Mouse (Mus musculus) heart, postnatal 0 days (tissue): Measurements from ENCODE around the gene Sertad3. TPM values are rescaled to one million over a fixed set of nuclear protein-coding genes. Genes with fewer than 3 reads are reported as not detected.

Experiments used
- ATAC-seq: fragments of 200-750 bp; cut with Nextera tagmentation; 2 replicates; pipeline ENCODE4 v1.8.0; 2017; ENCODE audit warnings: low read depth, moderate number of reproducible peaks, moderate library complexity; ENCODE audit not compliant: insufficient read depth
- DNase-seq: peaks from one replicate; pipeline ENCODE4 v3.0.0-alpha.2; 2016; ENCODE audit warnings: low spot score
- H3K27ac ChIP-seq: fragments of 300-500 bp; sonication (generic); 2 replicates; pipeline ENCODE4 v1.5.1; 2014; ENCODE audit warnings: low read depth, mild to moderate bottlenecking
- H3K27me3 ChIP-seq: fragments of 300-500 bp; sonication (generic); 2 replicates; pipeline ENCODE4 v1.6.1; 2014; ENCODE audit warnings: low read length, mixed read lengths; ENCODE audit not compliant: control insufficient read depth, insufficient read depth
- H3K36me3 ChIP-seq: fragments of 300-500 bp; sonication (generic); replicated peaks from 2 replicates; pipeline ENCODE4 v1.6.1; 2014; ENCODE audit warnings: low read length, mixed read lengths; ENCODE audit not compliant: control insufficient read depth, insufficient read depth
- H3K4me1 ChIP-seq: fragments of 300-500 bp; sonication (generic); 2 replicates; pipeline ENCODE4 v1.6.1; 2014; ENCODE audit warnings: antibody characterized with exemption; ENCODE audit not compliant: control insufficient read depth, insufficient read depth
- H3K4me2 ChIP-seq: fragments of 300-500 bp; sonication (generic); 2 replicates; pipeline ENCODE4 v1.6.1; 2014; ENCODE audit warnings: low read depth, mild to moderate bottlenecking, low read length, moderate library complexity
- H3K4me3 ChIP-seq: fragments of 300-500 bp; sonication (generic); 2 replicates; pipeline ENCODE4 v1.5.1; 2014; ENCODE audit warnings: low read depth, low read length
- H3K9ac ChIP-seq: fragments of 300-500 bp; sonication (generic); replicated peaks from 2 replicates; pipeline ENCODE4 v1.6.1; 2014; ENCODE audit warnings: low read depth, low read length, mixed read lengths
- H3K9me3 ChIP-seq: fragments of 300-500 bp; sonication (generic); replicated peaks from 2 replicates; pipeline ENCODE4 v1.6.1; 2016; ENCODE audit warnings: low read length; ENCODE audit not compliant: control insufficient read depth
- CTCF ChIP-seq: IDR thresholded peaks from 2 replicates; pipeline ENCODE4 v1.5.1; 2016; ENCODE audit warnings: antibody characterized with exemption, control low read depth, low read depth
- EP300 ChIP-seq: IDR thresholded peaks from 2 replicates; pipeline ENCODE4 v1.6.1; 2016; ENCODE audit warnings: antibody characterized with exemption, low read depth
- WGBS: fragments of 180-500 bp; shearing (Covaris S2); extraction: QIAGEN DNeasy Blood & Tissue Kit; methylation state at CpG from one replicate; pipeline ENCODE4 v1.1.7; 2014; 5-methylcytosine and 5-hydroxymethylcytosine counted together
- polyA plus RNA-seq: library from polyadenylated mRNA; unstranded; fragments of >200 nt; fragmentation: Nextera tagmentation; extraction: Ambion mirVana; gene quantifications from 2 replicates; pipeline ENCODE4 v1.2.1, GENCODE M21; 2015
- total RNA-seq: library from RNA; depleted of rRNA; stranded (reverse); fragments of >200 nt; gene quantifications from 2 replicates; pipeline ENCODE4 v1.2.3, GENCODE M21; 2014; ENCODE audit warnings: low replicate concordance

Sertad3 gene
- total and polyA plus RNA-seq, 2 experiments from 2014 or later, result 11.4 to 16.9 TPM

DNA sequence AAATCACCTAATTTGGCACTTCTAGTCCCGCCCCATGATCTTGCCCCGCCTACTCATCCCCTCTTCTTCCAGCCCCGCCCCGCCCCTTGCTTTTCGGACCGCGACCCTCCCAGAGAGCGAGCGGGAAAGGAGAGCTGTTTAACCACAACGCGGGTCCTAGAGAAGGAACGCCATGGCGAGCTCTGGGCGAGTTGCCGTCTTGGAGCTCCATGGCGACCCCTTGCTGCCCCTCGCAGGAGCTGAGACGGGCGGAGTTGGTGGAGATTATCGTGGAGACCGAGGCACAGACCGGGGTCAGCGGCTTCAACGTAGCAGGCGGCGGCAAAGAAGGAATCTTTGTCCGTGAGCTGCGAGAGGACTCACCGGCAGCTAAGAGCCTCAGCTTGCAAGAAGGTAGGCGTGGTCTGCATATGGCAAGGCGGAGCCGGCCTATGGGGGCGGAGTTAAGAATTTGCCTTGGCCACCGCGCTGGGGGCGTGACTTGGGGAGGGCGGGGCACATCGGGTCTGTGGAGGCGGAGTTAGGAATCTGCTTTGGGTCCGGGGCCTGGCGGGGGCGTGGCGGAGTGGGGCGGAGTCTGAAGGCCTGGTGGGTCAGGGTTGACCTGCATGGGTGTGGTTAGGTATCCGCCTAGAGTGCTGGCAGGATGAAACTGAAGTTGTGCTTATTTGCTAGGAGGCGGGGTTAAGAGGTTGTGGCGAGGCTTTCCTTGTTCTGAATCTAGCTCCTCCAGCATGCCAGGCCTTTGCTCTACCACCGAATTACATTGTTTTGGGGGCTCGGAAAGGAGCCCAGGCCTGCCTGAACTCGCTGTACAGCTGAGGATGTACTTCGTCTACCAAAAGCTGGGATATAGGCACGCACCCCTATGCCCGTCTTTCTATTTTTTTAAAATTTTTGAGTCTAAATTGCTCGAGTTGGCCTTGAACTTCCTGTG lies 34.4 kb downstream of the Sertad3 start:
- Histone ChIP-seq H3K9ac (peak overlapping the region; percentile 60), H3K36me3 (no peaks in the 10 kb centered on the region), H3K4me1 (peaks cover 14% of the 10 kb centered on the region), H3K27ac (peak overlapping the region; percentile 97), H3K9me3 (no peaks in the 10 kb centered on the region), H3K27me3 (no peaks in the 10 kb centered on the region), H3K4me2 (peak overlapping the region; percentile 83), H3K4me3 (peak overlapping the region; percentile 67)
- TF ChIP-seq EP300 (no peak), CTCF (peak; percentile 26; the same call in 1 of the 2 replicates)
- DNase-seq, result peak; percentile 96
- ATAC-seq, result peak; percentile 92
- under 1% methylated on average over 54 of the region's 54 CpGs for WGBS

DNA sequence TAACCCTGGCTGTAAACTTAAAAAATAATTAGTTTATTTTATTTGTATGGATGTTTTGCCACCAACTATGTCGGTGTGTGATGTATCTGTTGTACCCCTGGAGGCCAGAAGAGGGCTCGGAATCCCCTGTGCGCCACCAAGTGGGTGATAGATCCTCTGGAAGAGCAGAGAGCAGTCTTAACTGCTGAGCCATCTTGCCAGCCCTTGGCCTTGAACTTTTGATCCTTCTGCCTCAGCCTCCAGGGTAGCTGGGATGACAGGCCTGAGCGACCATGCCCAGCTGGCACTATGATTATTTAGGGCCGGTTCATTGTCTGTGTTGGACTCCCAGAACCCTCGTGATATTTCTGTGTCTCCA lies 35.1 kb downstream of the Sertad3 start:
- peak; percentile 69 for DNase-seq
- TF ChIP-seq EP300, result no peak
- peak; percentile 80 for TF ChIP-seq CTCF
- WGBS, result 17% methylated on average over 6 of the region's 6 CpGs
- peaks cover 14% of the 10 kb centered on the region for H3K4me1 ChIP-seq
- H3K4me2 ChIP-seq, result peak overlapping the region; percentile 83
- no peaks in the 10 kb centered on the region for H3K9me3 ChIP-seq
- H3K4me3 ChIP-seq, result peak overlapping the region; percentile 67
- no peak overlapping the region for H3K9ac ChIP-seq
- no peaks in the 10 kb centered on the region for H3K27me3 ChIP-seq
- H3K36me3 ChIP-seq, result no peaks in the 10 kb centered on the region
- peak overlapping the region; percentile 97 for H3K27ac ChIP-seq
- ATAC-seq, result peak; percentile 74

DNA sequence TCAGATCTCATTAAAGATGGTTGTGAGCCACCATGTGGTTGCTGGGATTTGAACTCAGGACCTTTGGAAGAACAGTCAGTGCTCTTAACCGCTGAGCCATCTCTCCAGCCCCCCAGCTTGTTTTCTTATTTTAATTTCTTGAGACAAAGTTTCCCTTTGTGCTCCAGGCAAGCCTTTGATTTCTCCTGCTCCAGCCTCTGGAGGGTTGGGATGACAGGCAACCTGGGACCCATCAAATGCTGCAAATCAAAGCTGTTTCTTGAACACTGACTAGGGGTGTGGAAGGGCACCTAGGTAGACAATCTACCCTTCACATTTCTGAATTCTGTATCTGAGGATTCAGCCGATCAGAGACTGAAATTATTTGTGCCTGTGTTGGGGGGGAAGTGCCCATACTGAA lies 37.2 kb downstream of the Sertad3 start:
- Histone ChIP-seq H3K9me3 (no peaks in the 10 kb centered on the region), H3K27ac (no peak overlapping the region), H3K36me3 (no peaks in the 10 kb centered on the region), H3K27me3 (no peaks in the 10 kb centered on the region), H3K4me2 (no peak overlapping the region), H3K4me1 (peaks cover 14% of the 10 kb centered on the region), H3K4me3 (no peak overlapping the region), H3K9ac (no peak overlapping the region)
- no peak for ATAC-seq
- WGBS, result 87% methylated on average over 2 of the region's 2 CpGs
- no peak for TF ChIP-seq CTCF
- no peak for DNase-seq

DNA sequence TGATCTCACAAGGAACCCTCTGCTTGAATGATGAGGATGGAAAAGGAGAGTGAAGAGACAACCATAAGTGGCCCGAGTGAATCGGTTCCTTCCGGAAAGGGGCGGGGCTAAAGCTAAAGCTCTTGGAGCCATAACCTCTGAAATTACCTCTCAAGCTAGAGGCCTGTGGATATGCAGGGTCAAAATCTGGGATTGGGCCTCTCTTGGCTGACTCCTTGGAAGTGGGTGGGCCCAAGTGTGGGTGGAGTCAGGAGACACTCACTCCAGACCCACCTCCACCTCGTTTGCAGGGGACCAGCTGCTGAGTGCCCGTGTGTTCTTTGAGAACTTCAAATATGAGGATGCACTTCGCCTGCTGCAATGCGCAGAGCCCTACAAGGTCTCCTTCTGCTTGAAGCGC lies 41.4 kb downstream of the Sertad3 start:
- 74% methylated on average over 9 of the region's 9 CpGs for WGBS
- no peak for TF ChIP-seq EP300
- TF ChIP-seq CTCF, result no peak
- no peak overlapping the region for H3K4me2 ChIP-seq
- H3K9ac ChIP-seq, result no peak overlapping the region
- DNase-seq (no peak), ATAC-seq (no peak)
- H3K27ac ChIP-seq, result no peak overlapping the region
- H3K36me3 ChIP-seq, result no peaks in the 10 kb centered on the region
- H3K9me3 ChIP-seq, result no peaks in the 10 kb centered on the region
- H3K4me1 ChIP-seq, result no peaks in the 10 kb centered on the region
- no peaks in the 10 kb centered on the region for H3K27me3 ChIP-seq
- no peak overlapping the region for H3K4me3 ChIP-seq

DNA sequence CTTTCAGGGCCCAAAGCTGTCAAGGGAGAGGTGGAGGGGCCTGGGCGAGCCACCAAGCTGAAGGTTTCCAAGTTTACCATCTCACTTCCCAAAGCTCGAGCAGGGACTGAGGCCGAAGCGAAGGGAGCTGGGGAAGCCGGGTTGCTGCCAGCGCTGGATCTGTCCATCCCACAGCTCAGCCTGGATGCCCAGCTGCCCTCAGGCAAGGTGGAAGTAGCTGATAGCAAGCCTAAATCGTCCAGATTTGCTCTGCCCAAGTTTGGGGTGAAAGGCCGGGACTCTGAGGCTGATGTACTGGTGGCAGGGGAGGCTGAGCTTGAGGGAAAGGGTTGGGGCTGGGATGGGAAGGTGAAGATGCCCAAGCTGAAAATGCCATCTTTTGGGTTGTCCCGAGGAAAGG lies 44.7 kb downstream of the Sertad3 start:
- H3K4me1 ChIP-seq, result no peaks in the 10 kb centered on the region
- TF ChIP-seq CTCF (no peak), EP300 (no peak)
- no peak overlapping the region for H3K9ac ChIP-seq
- 80% methylated on average over 9 of the region's 9 CpGs for WGBS
- H3K27me3 ChIP-seq, result no peaks in the 10 kb centered on the region
- ATAC-seq (no peak), DNase-seq (no peak)
- no peak overlapping the region for H3K27ac ChIP-seq
- H3K36me3 ChIP-seq, result no peaks in the 10 kb centered on the region
- H3K4me3 ChIP-seq, result no peak overlapping the region
- H3K4me2 ChIP-seq, result no peak overlapping the region
- H3K9me3 ChIP-seq, result no peaks in the 10 kb centered on the region
